Mouse (Mus musculus): ENCODE results near the gene Cxcl5. TPM values are rescaled to one million over a fixed set of nuclear protein-coding genes. Genes with fewer than 3 reads are reported as not detected.

The Cxcl5 gene
- polyA plus RNA-seq, 1 experiment = not detected

- Histone ChIP-seq H3K4me3 (ENCODE audit: control insufficient read depth, low read depth, low read length) (no peak overlapping the region), H3K27ac (ENCODE audit: control insufficient read depth, insufficient read depth, low read depth, low read length) (no peak overlapping the region), H3K27me3 (ENCODE audit: control insufficient read depth, insufficient read depth, low read length) (no peaks in the 10 kb centered on the region), H3K36me3 (ENCODE audit: control insufficient read depth, insufficient read depth, low read length) (no peaks in the 10 kb centered on the region), H3K4me1 (ENCODE audit: control insufficient read depth, insufficient read depth, low read length) (no peaks in the 10 kb centered on the region)
- TF ChIP-seq CTCF (IDR thresholded peaks at IDR 0.05; ENCODE audit: control insufficient read depth, insufficient read depth, insufficient replicate concordance, low read depth, low read length) (no peak), POLR2A (IDR thresholded peaks at IDR 0.05; ENCODE audit: control insufficient read depth, low read depth, low read length) (no peak)
Measured at GRCm38 (mm10) chr5:90753934-90754333, 5.2 kb upstream of the Cxcl5 start.

- peaks cover 15% of the 10 kb centered on the region for H3K4me1 ChIP-seq (ENCODE audit: control insufficient read depth, insufficient read depth, low read length)
- no peak overlapping the region for H3K4me3 ChIP-seq (ENCODE audit: control insufficient read depth, low read depth, low read length)
- H3K27ac ChIP-seq (ENCODE audit: control insufficient read depth, insufficient read depth, low read depth, low read length) = no peak overlapping the region
- TF ChIP-seq POLR2A (IDR thresholded peaks at IDR 0.05; ENCODE audit: control insufficient read depth, low read depth, low read length) (no peak), CTCF (IDR thresholded peaks at IDR 0.05; ENCODE audit: control insufficient read depth, insufficient read depth, insufficient replicate concordance, low read depth, low read length) (no peak)
- H3K27me3 ChIP-seq (ENCODE audit: control insufficient read depth, insufficient read depth, low read length) = no peaks in the 10 kb centered on the region
- no peaks in the 10 kb centered on the region for H3K36me3 ChIP-seq (ENCODE audit: control insufficient read depth, insufficient read depth, low read length)
Measured at GRCm38 (mm10) chr5:90758020-90758605, 1.0 kb upstream of the Cxcl5 start.

DNA sequence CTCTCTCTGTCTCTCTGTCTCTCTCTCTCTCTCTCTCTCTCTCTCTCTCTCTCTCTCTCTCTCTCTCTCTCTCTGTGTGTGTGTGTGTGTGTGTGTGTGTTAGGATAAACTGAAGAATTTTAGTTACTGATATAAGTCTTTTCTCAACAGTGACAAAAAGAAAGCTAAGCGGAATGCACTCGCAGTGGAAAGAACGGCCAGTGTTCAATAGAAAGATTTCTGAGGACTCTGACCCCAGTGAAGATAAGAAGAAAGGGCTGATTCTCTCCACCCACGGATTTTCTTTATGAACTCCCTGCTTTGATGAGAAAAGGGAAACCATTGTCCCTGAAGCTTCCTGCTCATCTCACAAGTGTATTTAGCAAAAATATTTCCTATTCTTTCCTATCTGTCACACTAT is 1.1 kb downstream of the Cxcl5 start:
- no peak for TF ChIP-seq CTCF (IDR thresholded peaks at IDR 0.05; ENCODE audit: control insufficient read depth, insufficient read depth, insufficient replicate concordance, low read depth, low read length)
- TF ChIP-seq POLR2A (IDR thresholded peaks at IDR 0.05; ENCODE audit: control insufficient read depth, low read depth, low read length) = no peak
- H3K27ac ChIP-seq (ENCODE audit: control insufficient read depth, insufficient read depth, low read depth, low read length) = no peak overlapping the region
- H3K4me3 ChIP-seq (ENCODE audit: control insufficient read depth, low read depth, low read length) = no peak overlapping the region
- H3K4me1 ChIP-seq (ENCODE audit: control insufficient read depth, insufficient read depth, low read length) = peaks cover 15% of the 10 kb centered on the region
- H3K36me3 ChIP-seq (ENCODE audit: control insufficient read depth, insufficient read depth, low read length) = no peaks in the 10 kb centered on the region
- H3K27me3 ChIP-seq (ENCODE audit: control insufficient read depth, insufficient read depth, low read length) = no peaks in the 10 kb centered on the region

DNA sequence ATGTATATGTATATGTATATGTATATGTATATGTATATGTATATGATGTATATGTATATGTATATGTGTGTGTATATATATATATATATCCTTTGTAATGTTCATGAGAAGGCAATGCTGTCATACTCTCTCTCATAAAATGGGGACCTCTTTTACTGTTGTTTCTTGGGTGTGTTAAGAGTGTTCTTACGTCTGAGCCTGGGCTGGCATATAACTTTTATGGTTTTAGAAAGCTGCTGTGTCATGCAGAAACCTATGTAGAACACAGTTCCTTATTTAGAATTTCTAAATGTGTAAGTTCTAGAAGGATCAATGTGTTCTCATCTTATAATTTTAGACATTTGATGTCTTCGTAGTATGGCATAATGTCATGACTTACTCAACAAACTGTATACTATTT is 1.7 kb downstream of the Cxcl5 start:
- Histone ChIP-seq H3K4me1 (ENCODE audit: control insufficient read depth, insufficient read depth, low read length) (peaks cover 15% of the 10 kb centered on the region), H3K27ac (ENCODE audit: control insufficient read depth, insufficient read depth, low read depth, low read length) (no peak overlapping the region), H3K27me3 (ENCODE audit: control insufficient read depth, insufficient read depth, low read length) (no peaks in the 10 kb centered on the region), H3K4me3 (ENCODE audit: control insufficient read depth, low read depth, low read length) (no peak overlapping the region), H3K36me3 (ENCODE audit: control insufficient read depth, insufficient read depth, low read length) (no peaks in the 10 kb centered on the region)
- TF ChIP-seq CTCF (IDR thresholded peaks at IDR 0.05; ENCODE audit: control insufficient read depth, insufficient read depth, insufficient replicate concordance, low read depth, low read length) (no peak), POLR2A (IDR thresholded peaks at IDR 0.05; ENCODE audit: control insufficient read depth, low read depth, low read length) (no peak)

GRCm38 (mm10) chr5:90761834-90762233 is 2.7 kb downstream of the Cxcl5 start:
- H3K36me3 ChIP-seq (ENCODE audit: control insufficient read depth, insufficient read depth, low read length) = no peaks in the 10 kb centered on the region

GRCm38 (mm10) chr5:90763912-90764665 is 4.9 kb downstream of the Cxcl5 start:
- no peak overlapping the region for H3K27ac ChIP-seq (ENCODE audit: control insufficient read depth, insufficient read depth, low read depth, low read length)
- peaks cover 15% of the 10 kb centered on the region for H3K4me1 ChIP-seq (ENCODE audit: control insufficient read depth, insufficient read depth, low read length)
- no peaks in the 10 kb centered on the region for H3K36me3 ChIP-seq (ENCODE audit: control insufficient read depth, insufficient read depth, low read length)
- H3K27me3 ChIP-seq (ENCODE audit: control insufficient read depth, insufficient read depth, low read length) = no peaks in the 10 kb centered on the region
- TF ChIP-seq CTCF (IDR thresholded peaks at IDR 0.05; ENCODE audit: control insufficient read depth, insufficient read depth, insufficient replicate concordance, low read depth, low read length) (no peak), POLR2A (IDR thresholded peaks at IDR 0.05; ENCODE audit: control insufficient read depth, low read depth, low read length) (no peak)
- no peak overlapping the region for H3K4me3 ChIP-seq (ENCODE audit: control insufficient read depth, low read depth, low read length)

More at GRCm38 (mm10) chr5:90761834-90762233, 2.7 kb downstream of the Cxcl5 start:
- Histone ChIP-seq H3K27me3 (ENCODE audit: control insufficient read depth, insufficient read depth, low read length) (no peaks in the 10 kb centered on the region), H3K27ac (ENCODE audit: control insufficient read depth, insufficient read depth, low read depth, low read length) (no peak overlapping the region), H3K4me3 (ENCODE audit: control insufficient read depth, low read depth, low read length) (no peak overlapping the region), H3K4me1 (ENCODE audit: control insufficient read depth, insufficient read depth, low read length) (peaks cover 15% of the 10 kb centered on the region)
- no peak for TF ChIP-seq POLR2A (IDR thresholded peaks at IDR 0.05; ENCODE audit: control insufficient read depth, low read depth, low read length)
- TF ChIP-seq CTCF (IDR thresholded peaks at IDR 0.05; ENCODE audit: control insufficient read depth, insufficient read depth, insufficient replicate concordance, low read depth, low read length) = no peak

DNA sequence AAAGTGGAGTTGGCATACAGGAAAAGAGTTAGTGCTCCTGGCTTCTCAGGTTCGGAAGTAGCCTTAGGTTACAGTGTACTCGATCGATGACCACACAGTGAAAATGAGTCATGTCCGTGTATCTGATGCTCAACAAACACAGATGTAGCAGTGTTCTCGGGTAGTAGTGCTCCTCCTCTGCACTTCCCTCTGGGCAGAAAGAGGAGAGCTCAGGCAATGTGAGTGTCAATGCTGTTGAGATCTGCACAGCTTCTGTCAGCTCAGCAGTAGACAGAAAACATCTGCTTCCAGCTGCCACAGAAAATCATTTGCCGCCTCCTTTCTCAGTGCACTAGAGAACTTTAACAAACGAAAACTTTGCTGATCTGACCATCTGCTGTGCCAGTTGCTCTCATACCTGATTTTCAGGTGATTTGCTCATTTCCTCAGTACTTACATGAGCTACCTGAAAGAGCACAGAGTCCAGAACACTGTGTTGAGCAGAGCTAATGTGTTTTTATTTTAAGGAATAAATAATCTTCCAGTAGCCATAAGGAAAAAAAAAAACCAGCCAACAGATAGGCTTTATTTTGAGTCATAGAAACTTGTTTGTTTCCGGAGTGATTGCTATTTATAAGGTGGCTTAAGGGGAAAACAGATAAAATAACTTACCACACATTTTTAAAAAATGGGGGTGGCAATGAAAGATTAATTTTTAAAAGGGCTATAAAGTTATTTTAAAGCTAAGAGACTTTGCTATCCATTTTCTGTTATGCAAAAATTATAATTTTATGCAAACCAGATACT is 6.9 kb downstream of the Cxcl5 start:
- Histone ChIP-seq H3K4me3 (ENCODE audit: control insufficient read depth, low read depth, low read length) (no peak overlapping the region), H3K27ac (ENCODE audit: control insufficient read depth, insufficient read depth, low read depth, low read length) (no peak overlapping the region), H3K36me3 (ENCODE audit: control insufficient read depth, insufficient read depth, low read length) (no peaks in the 10 kb centered on the region), H3K4me1 (ENCODE audit: control insufficient read depth, insufficient read depth, low read length) (peaks cover 9% of the 10 kb centered on the region), H3K27me3 (ENCODE audit: control insufficient read depth, insufficient read depth, low read length) (no peaks in the 10 kb centered on the region)
- TF ChIP-seq POLR2A (IDR thresholded peaks at IDR 0.05; ENCODE audit: control insufficient read depth, low read depth, low read length) = no peak
- no peak for TF ChIP-seq CTCF (IDR thresholded peaks at IDR 0.05; ENCODE audit: control insufficient read depth, insufficient read depth, insufficient replicate concordance, low read depth, low read length)

Measured in testis, adult 2 months (tissue).